Mouse (Mus musculus) duodenum, adult 2 months (tissue): ENCODE results near the gene Inhbb. TPM values are rescaled to one million over a fixed set of nuclear protein-coding genes. Genes with fewer than 3 reads are reported as not detected.

Source experiments
- polyA plus RNA-seq: library from polyadenylated mRNA; depleted of rRNA; stranded (reverse); fragments of >200 nt; gene quantifications from 2 replicates; pipeline ENCODE4 v1.2.3, GENCODE M21; 2012; ENCODE audit warnings: low replicate concordance; rRNA removed

Inhbb gene
- polyA plus RNA-seq, result 1.3 and 1.4 TPM in 2 replicates

DNA sequence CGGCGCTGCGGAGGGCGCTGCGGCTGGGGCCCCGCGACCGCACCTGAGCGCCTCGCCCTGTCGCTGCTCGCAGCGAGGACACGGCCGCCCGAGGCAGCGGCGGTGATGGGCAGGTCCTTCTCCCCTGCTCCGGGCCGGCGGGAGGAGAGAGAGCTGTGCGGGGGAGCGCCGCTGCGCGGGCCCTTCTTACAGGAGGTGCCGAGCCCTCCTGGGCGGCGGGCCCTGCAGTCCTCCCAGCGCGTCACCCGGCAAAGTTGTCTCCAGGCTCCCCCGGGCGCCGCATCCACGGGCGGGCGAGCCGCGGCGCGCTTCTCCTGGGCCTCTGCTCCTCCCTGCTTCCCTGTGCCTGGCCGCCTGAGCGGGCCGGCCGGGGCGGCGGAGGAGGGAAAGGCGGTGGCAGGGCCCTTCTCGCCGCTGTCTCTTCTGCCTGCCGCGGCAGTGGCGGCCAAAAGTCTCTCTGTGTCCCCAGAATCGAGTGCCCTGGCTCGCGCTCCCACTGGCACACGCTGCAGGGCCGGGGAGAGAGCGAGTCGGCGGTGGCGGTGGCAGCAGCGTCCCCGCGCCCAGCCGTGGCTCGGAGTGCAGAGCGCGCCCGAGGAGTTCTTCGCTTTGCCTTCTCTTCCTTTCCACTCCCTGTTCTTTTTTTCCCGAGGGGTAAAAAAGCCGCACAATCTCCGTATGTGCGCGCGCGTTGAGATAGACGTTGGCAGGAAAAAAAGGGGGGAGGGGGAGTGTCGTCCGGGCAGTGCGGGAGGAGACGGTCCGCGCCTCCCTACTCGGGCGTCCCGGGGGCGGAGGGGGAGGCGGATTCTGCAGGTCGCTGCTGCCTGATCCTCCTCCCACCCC, at the start of gene Inhbb:
TSS of gene Inhbb (minus strand) at position 673 of the 846 bp plus-strand sequence.

Other genes with a start within 250 kb of the Inhbb start
- gene Ralb, start 82.5 kb upstream of the Inhbb start, polyA plus RNA-seq, result 21.7 and 40.1 TPM in 2 replicates
- 20.5 and 25.2 TPM in 2 replicates for gene Tmem185b, start 103.9 kb upstream of the Inhbb start, polyA plus RNA-seq
- gene Epb41l5, start 226.8 kb upstream of the Inhbb start, polyA plus RNA-seq, result 1.3 and 2.7 TPM in 2 replicates